Mouse (Mus musculus) C2C12 (cell line): ENCODE results near the gene Cd84. TPM values are rescaled to one million over a fixed set of nuclear protein-coding genes. Genes with fewer than 3 reads are reported as not detected.
"Not testable (repeated sequence)": the region's sequence is repeated elsewhere in the genome, so short reads cannot be mapped to it uniquely, and the experiment has no call there.

Experiments
- H3K27me3 ChIP-seq: one replicate; pipeline ENCODE4 v1.6.1; 2011; ENCODE audit not compliant: control insufficient read depth, insufficient read depth, insufficient read length
- H3K36me3 ChIP-seq: one replicate; pipeline ENCODE4 v1.6.1; 2011; ENCODE audit not compliant: control insufficient read depth, insufficient read depth
- H3K4me3 ChIP-seq: one replicate; pipeline ENCODE4 v1.5.1; 2011; ENCODE audit warnings: mild to moderate bottlenecking, control low read depth; ENCODE audit not compliant: poor library complexity, insufficient read depth, severe bottlenecking
- H3K79me2 ChIP-seq: one replicate; pipeline ENCODE4 v1.6.1; 2011; ENCODE audit not compliant: control insufficient read depth, insufficient read depth
- H3K79me3 ChIP-seq: one replicate; pipeline ENCODE4 v1.6.1; 2011; ENCODE audit warnings: low read depth, control low read depth
- H3ac ChIP-seq: one replicate; pipeline ENCODE3; 2011; ENCODE audit warnings: low read depth; ENCODE audit not compliant: control insufficient read depth, insufficient read length
- CEBPB ChIP-seq: IDR thresholded peaks from one replicate; pipeline ENCODE4 v1.6.1; 2011; ENCODE audit warnings: low read depth, mild to moderate bottlenecking, control low read depth, moderate library complexity
- CTCF ChIP-seq: IDR thresholded peaks from one replicate; pipeline ENCODE4 v1.5.1; 2011; ENCODE audit not compliant: control insufficient read depth, insufficient read depth, insufficient read length
- FOSL1 ChIP-seq: IDR thresholded peaks from one replicate; pipeline ENCODE4 v1.8.0; 2011; ENCODE audit warnings: mild to moderate bottlenecking, low read length; ENCODE audit not compliant: poor library complexity, insufficient read depth, severe bottlenecking
- MAX ChIP-seq: IDR thresholded peaks from one replicate; pipeline ENCODE4 v1.6.1; 2011; ENCODE audit warnings: mild to moderate bottlenecking, control low read depth
- MYOD1 ChIP-seq: IDR thresholded peaks from one replicate; pipeline ENCODE4 v1.6.1; 2011; ENCODE audit warnings: low read depth; ENCODE audit not compliant: control insufficient read depth, insufficient read length
- MYOG ChIP-seq: IDR thresholded peaks from one replicate; pipeline ENCODE4 v1.6.1; 2011; ENCODE audit not compliant: control insufficient read depth, insufficient read length; ENCODE audit errors: extremely low read depth
- USF1 ChIP-seq: IDR thresholded peaks from one replicate; pipeline ENCODE4 v1.6.1; 2011; ENCODE audit warnings: low read depth, mild to moderate bottlenecking, control low read depth, moderate library complexity
- polyA plus RNA-seq: library from polyadenylated mRNA; unstranded; fragments of >200 nt; fragmentation: generic; extraction: Trizol; gene quantifications from one replicate; pipeline ENCODE4 v1.2.1, GENCODE M21; 2012; ENCODE audit warnings: missing spikeins

Cd84 gene
- polyA plus RNA-seq, 1 experiment, result not detected

DNA sequence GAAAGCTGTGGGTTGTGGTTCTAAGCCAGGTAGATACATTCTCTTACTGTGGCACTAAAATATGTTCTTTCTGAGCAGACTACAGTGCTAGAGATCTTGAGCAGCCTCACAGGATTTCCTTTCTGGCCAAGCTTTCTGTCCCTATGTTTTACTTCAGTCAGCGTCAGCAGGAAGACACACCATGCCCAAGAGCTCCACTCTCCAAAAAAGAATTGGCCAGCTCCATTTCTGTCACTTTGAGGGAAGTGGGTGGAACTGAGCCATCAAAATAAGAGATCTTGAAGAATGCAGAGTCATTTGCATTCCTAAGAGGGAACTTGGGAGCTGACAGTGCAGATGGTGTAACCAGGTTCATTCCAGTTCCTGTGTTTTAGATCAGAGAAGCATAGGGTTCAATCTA lies 47.5 kb downstream of the Cd84 start:
- H3K27me3 ChIP-seq, result no peaks in the 10 kb centered on the region
- no peaks in the 10 kb centered on the region for H3K36me3 ChIP-seq
- H3K79me3 ChIP-seq, result no peaks in the 10 kb centered on the region
- H3K79me2 ChIP-seq, result no peaks in the 10 kb centered on the region
- TF ChIP-seq USF1 (no peak), CTCF (no peak), MYOG (no peak)
- H3ac ChIP-seq, result no peak overlapping the region
- no peak overlapping the region for H3K4me3 ChIP-seq

DNA sequence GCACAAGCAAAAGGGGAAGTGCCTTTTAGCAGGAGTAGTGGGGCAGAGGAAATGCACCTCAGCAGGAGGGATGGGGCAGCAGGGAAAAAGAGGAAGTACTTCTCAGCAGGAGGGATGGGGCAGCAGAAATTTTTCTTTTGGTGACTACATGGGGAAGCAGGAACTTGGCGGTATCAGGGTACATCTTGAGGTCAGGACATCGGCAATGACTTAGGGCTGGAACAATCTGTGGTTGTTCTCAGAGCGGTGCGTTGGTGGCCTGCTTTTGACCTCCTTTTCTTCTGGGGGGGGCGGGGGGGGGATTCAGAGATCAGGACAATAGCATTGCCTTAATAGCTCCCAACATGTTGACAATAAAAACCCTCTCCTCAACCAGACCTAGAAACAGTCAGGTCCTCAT lies 55.9 kb downstream of the Cd84 start, which contains the start of gene Gm10521:
Gm10521 (plus strand) TSS at position 301 of the 400 bp plus-strand sequence.
- H3K36me3 ChIP-seq, H3K27me3 ChIP-seq, H3K79me3 ChIP-seq, H3ac ChIP-seq, H3K4me3 ChIP-seq, H3K79me2 ChIP-seq: not testable (repeated sequence)

DNA sequence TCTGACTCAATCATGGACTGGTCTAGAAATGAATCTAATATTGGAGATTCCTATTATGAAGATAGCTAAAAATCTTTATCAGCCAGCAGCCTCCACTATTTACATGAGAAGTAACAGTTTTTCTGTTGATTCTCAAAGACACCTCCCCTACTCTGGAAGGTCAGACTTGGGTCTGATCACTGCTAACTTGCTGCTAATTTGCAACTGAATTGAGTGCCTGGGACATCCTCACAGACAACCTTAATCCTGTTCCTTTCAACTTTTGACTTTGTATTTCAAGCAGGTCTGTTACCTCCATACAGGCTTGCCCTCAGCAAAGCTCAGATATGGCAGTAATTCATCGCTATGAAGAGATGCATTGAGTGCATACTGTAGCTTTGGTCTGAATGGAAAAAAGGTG lies 64.5 kb downstream of the Cd84 start:
- H3K27me3 ChIP-seq, result no peaks in the 10 kb centered on the region
- no peaks in the 10 kb centered on the region for H3K79me3 ChIP-seq
- H3ac ChIP-seq, result no peak overlapping the region
- no peaks in the 10 kb centered on the region for H3K79me2 ChIP-seq
- H3K4me3 ChIP-seq, result no peak overlapping the region
- no peak for TF ChIP-seq MYOD1
- no peak for TF ChIP-seq USF1
- no peaks in the 10 kb centered on the region for H3K36me3 ChIP-seq

DNA sequence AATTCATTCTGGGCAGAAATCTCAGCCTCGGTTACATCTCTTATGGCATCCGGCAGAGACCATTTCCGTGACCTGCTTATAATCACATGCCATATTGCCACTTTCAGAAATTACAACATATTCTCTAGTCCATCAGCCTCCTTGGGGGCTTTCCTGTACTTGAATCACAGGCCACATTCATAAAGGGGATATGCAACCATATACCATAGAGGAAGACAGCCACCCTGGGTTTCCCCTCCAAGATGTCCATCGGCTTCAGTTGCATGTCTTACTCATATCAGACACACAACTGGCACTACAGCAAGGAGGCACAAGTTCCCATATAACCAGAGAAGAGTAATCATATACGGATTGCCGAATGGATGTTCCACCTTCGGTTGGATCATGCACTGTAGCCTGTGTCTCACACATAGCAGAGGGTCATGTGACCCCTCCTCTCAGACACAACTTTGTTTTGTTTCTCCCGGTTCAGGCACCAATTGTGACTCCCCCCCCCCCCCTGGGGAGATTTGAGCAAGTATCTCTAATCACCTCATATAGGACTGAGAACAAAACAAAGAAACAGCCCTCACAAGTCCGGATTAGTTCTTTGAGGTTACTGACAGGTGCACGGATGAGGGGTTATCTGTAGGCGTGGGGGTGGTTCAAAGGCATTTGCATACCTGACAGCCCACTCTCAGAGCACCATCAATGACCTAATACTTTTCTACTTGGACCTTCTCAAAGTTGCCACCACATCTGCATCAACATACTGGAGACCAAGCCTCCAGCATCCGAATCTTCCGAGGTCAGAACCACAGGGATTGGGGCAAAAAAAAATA lies 76.4 kb downstream of the Cd84 start:
- Histone ChIP-seq H3K4me3 (no peak overlapping the region), H3K79me3 (no peaks in the 10 kb centered on the region), H3K27me3 (no peaks in the 10 kb centered on the region), H3K36me3 (no peaks in the 10 kb centered on the region), H3ac (no peak overlapping the region), H3K79me2 (no peaks in the 10 kb centered on the region)
- TF ChIP-seq MYOD1, result no peak
- no peak for TF ChIP-seq USF1
- no peak for TF ChIP-seq MYOG
- no peak for TF ChIP-seq FOSL1
- TF ChIP-seq CTCF, result no peak
- TF ChIP-seq CEBPB, result no peak
- TF ChIP-seq MAX, result no peak

DNA sequence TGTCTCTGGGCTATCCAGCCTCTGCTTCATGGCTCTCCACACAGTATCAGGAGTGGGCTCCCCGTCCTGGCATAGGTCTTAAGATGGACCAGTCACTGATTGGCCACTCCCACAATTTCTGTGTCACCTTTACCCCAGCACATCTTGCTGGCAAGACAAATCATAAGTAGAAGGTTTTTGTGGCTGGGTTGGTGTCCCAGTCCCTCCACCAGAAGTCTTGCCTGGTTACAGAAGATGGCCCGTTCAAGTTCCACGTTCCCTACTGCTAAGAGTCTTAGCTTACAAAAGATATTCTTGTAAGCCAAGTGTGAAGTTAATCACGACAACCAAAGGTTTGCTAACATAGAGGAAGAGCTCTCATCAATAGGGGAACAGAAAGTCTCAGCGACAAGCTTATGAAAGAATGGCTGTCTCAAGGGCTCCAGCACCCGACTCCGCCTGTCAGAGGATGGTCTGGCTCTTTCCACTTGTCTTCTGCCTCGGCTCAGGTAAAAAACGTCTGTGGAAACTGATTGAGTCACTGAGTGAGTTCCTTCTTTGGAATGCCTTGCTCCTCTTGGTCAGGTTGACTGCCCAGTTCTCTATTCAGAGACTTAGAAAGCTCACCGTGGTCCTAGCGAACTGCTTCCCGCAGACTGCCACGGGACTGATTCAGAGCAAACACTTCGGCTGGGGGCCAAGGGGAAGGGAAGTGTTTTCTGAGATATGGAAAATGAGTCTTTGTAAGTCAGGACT lies 78.0 kb downstream of the Cd84 start, which contains the start of gene Slamf6:
Slamf6 (plus strand) TSS at position 211 of the 735 bp plus-strand sequence.
- TF ChIP-seq CEBPB (no peak), MYOG (no peak), MAX (no peak), CTCF (no peak), MYOD1 (no peak), USF1 (no peak), FOSL1 (no peak)
- Histone ChIP-seq H3K4me3 (no peak within 1 kb of the TSS), H3K27me3 (no peaks in the 10 kb centered on the region), H3ac (no peak within 1 kb of the TSS), H3K79me2 (no peaks in the 10 kb centered on the region), H3K36me3 (no peaks in the 10 kb centered on the region), H3K79me3 (no peaks in the 10 kb centered on the region)

DNA sequence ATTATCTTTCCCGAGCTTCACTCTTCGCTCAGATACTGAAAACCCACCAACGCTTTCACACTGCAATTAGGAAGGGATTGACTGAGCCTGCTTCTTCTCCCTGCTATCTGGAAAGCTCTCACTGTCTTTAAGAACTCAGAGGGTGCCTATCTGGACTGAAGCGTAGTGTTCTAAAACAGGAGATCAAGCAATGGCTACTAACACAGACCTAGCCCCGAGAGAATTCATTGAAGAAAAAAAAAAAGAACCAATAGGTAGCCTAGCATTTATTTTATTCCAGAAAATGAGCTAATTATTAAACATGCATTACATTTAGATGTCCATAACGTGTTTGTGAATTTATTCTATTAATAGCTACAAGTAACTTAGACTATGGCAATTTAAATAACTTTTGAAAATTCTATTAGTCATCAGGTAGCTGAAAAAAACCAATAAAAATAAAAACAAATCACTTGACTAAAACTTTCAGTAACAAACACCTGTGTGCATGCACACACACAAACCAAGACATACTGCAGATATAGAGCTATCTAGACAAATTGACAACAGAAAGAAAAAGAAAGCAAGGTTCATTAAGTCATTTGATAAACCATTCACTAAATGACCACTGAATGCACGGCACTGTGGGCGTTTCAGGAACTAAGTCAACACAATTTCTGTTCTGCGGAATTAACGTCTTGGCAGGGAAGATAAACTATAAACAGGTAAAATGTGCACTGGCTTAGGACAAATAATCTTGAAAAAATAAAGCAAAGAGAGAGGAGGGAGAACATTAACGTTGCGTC lies 78.8 kb downstream of the Cd84 start:
- TF ChIP-seq FOSL1 (no peak), CEBPB (no peak), CTCF (no peak), USF1 (no peak), MYOG (no peak), MYOD1 (no peak), MAX (no peak)
- Histone ChIP-seq H3K4me3 (no peak overlapping the region), H3K36me3 (no peaks in the 10 kb centered on the region), H3K27me3 (no peaks in the 10 kb centered on the region), H3K79me2 (no peaks in the 10 kb centered on the region), H3ac (no peak overlapping the region), H3K79me3 (no peaks in the 10 kb centered on the region)
